Comparison of ENCODE assay signal across 9 mouse cellular contexts in the genomic region with DNA sequence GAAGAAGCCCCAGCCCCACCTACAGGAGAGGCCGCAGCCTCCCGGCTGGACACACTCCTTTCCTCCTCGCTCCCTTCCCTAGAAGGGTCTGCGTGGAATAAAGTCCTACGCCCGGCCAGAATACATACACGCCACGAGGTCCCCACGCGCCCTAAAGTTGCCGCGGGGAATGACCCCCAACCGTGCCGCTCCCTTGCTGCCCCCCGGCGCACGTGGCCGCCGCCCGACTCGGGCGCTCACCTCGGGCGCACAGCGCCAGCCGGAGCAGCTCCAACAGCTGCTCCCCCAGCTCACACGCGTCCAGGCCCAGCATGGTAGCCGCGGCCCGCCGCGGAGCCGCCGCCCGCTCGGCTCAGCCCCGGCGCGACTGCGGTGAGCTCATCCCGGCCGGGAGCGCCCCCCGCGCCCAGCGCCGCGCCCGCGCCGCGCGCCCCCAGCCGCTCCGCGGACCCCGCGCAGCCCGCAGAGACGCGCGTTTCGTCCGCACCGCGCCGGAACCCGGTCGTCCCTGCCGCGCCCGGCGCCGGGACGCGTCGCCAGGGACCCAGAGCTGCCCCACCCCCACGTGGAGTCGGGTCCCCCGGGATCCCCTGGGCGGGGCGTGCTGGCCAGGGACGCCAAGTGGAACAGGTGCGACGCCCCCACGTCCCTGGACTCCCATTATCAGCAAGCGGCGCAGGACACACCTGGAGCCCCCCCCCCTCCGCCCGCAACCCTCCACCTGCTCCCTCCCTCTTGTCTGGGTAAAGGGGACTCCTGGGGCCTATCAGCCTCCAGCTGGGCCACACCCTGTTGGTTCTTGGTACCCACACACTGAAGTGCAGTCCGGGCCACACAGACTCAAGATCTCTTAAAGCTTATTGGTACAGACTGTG. TPM values are rescaled to one million over a fixed set of nuclear protein-coding genes. Genes with fewer than 3 reads are reported as not detected.
A peak's percentile ranks its signal among the peaks of the same experiment; 100 is the strongest.
DNase-seq lines count a peak whose midpoint lies in the region; ATAC-seq and TF ChIP-seq lines count a peak whose summit lies in the region.
"Had no signal": no experiment of that assay in that cellular context is flagged by ENCODE, and none has a peak within 500 bp of the region (broad histone marks: within the 10 kb centered on the region; RNA-seq: fewer than 3 reads in every experiment).

No protein-coding gene starts in this region.

- no peaks in the 10 kb centered on the region for H3K9me3 ChIP-seq in hindbrain, embryonic 10.5 days
- no peaks in the 10 kb centered on the region for H3K9me3 ChIP-seq in liver, postnatal 0 days (ENCODE audit: low read length)

- 2% methylated on average over 86 of the region's 92 CpGs for WGBS in cerebellum, adult 2 months
- WGBS in spleen, adult 2 months, result 2% methylated on average over 86 of the region's 92 CpGs
- 2% methylated on average over 91 of the region's 92 CpGs for WGBS in hindbrain, embryonic 10.5 days
- 2% methylated on average over 64 of the region's 92 CpGs for WGBS in liver, postnatal 0 days (ENCODE audit: insufficient replicate concordance)

- peak overlapping the region; percentile 42 for H3K4me3 ChIP-seq in cerebellum, adult 2 months (replicated peaks; ENCODE audit: insufficient read depth, low read depth, low read length)
- H3K4me3 ChIP-seq in spleen, adult 2 months (ENCODE audit: extremely low read depth, insufficient read depth, insufficient read length), result peak overlapping the region; percentile 21; the same call in 1 of the 2 replicates
- peak overlapping the region; percentile 64 for H3K4me3 ChIP-seq in hindbrain, embryonic 10.5 days
- H3K4me3 ChIP-seq in liver, postnatal 0 days (ENCODE audit: low read depth, low read length), result peak overlapping the region; percentile 51

- H3K27ac ChIP-seq in cerebellum, adult 2 months (ENCODE audit: insufficient read depth, low read length), result no peak overlapping the region
- H3K27ac ChIP-seq in spleen, adult 2 months (ENCODE audit: insufficient read depth, low read length), result no peak overlapping the region
- H3K27ac ChIP-seq in hindbrain, embryonic 10.5 days, result peak overlapping the region; percentile 78
- no peak overlapping the region for H3K27ac ChIP-seq in liver, postnatal 0 days (ENCODE audit: low read depth)
- H3K27ac ChIP-seq: macrophage had no signal

- H3K9ac ChIP-seq in liver, postnatal 0 days (replicated peaks), result peak overlapping the region; percentile 59

- H3K4me2 ChIP-seq in liver, postnatal 0 days (ENCODE audit: low read depth, low read length), result peak overlapping the region; percentile 86

- no peak for DNase-seq in cerebellum, adult 2 months
- no peak for DNase-seq in cerebellum, adult 9-11 months
- no peak for DNase-seq in spleen, adult 2 months (ENCODE audit: low read depth in 1 of 2, low spot score in 2 of 2)
- no peak for DNase-seq in spleen, adult 12 weeks (ENCODE audit: low spot score)
- DNase-seq in hindbrain, embryonic 10.5 days (ENCODE audit: low spot score), result peak; percentile 44
- DNase-seq in liver, postnatal 0 days, result peak; percentile 55
- peak; percentile 33 for DNase-seq in right cerebral cortex, adult 18-20 months
- DNase-seq in urinary bladder, adult 2 months (ENCODE audit: low spot score), result no peak

- TF ChIP-seq POLR2A in cerebellum, adult 2 months (IDR thresholded peaks at IDR 0.05; ENCODE audit: borderline replicate concordance, insufficient read depth, low read length), result no peak
- TF ChIP-seq POLR2A in spleen, adult 2 months (IDR thresholded peaks at IDR 0.05; ENCODE audit: low read depth, low read length), result no peak

- no peak for TF ChIP-seq EP300 in liver, postnatal 0 days (IDR thresholded peaks at IDR 0.05; ENCODE audit: low read depth)

- TF ChIP-seq CTCF in cerebellum, adult 2 months (IDR thresholded peaks at IDR 0.05; ENCODE audit: borderline replicate concordance, insufficient read depth, low read depth, low read length), result no peak
- no peak for TF ChIP-seq CTCF in spleen, adult 2 months (IDR thresholded peaks at IDR 0.05; ENCODE audit: extremely low read depth, insufficient read depth, insufficient read length, insufficient replicate concordance)
- TF ChIP-seq CTCF in liver, postnatal 0 days (IDR thresholded peaks at IDR 0.05; ENCODE audit: low read depth), result no peak

- peak; percentile 55 for ATAC-seq in liver, postnatal 0 days

- H3K4me1 ChIP-seq in cerebellum, adult 2 months (ENCODE audit: control insufficient read depth, insufficient read depth, low read length), result peaks cover 2% of the 10 kb centered on the region; the same call in 1 of the 2 replicates
- H3K4me1 ChIP-seq in spleen, adult 2 months (ENCODE audit: control insufficient read depth, insufficient read depth, insufficient read length), result peaks cover 4% of the 10 kb centered on the region; the same call in 1 of the 2 replicates
- H3K4me1 ChIP-seq in hindbrain, embryonic 10.5 days (replicated peaks), result peaks cover 50% of the 10 kb centered on the region
- H3K4me1 ChIP-seq in liver, postnatal 0 days (ENCODE audit: insufficient read depth), result peaks cover 26% of the 10 kb centered on the region

- peaks cover 3% of the 10 kb centered on the region; the same call in 1 of the 2 replicates for H3K36me3 ChIP-seq in spleen, adult 2 months (ENCODE audit: control insufficient read depth, insufficient read depth, low read length)
- peaks cover 32% of the 10 kb centered on the region for H3K36me3 ChIP-seq in hindbrain, embryonic 10.5 days
- H3K36me3 ChIP-seq in liver, postnatal 0 days (replicated peaks; ENCODE audit: insufficient read depth, low read length), result peaks cover 6% of the 10 kb centered on the region

- H3K27me3 ChIP-seq in cerebellum, adult 2 months (ENCODE audit: control insufficient read depth, insufficient read depth, low read length), result no peaks in the 10 kb centered on the region
- peaks cover 11% of the 10 kb centered on the region; the same call in 1 of the 2 replicates for H3K27me3 ChIP-seq in spleen, adult 2 months (ENCODE audit: control insufficient read depth, insufficient read depth, low read length)
- peaks cover 76% of the 10 kb centered on the region for H3K27me3 ChIP-seq in hindbrain, embryonic 10.5 days (ENCODE audit: insufficient read depth, poor library complexity, severe bottlenecking)
- H3K27me3 ChIP-seq in liver, postnatal 0 days (ENCODE audit: insufficient read depth, low read length), result peaks cover 44% of the 10 kb centered on the region

RNA-seq across cellular contexts. Expression of a gene that starts 1.7 kb away (rescaled TPM):
- 21.1 and 23.0 TPM in 2 replicates for polyA plus RNA-seq in cerebellum, adult 2 months (2012; rRNA removed)
- 11.5 and 16.1 TPM in 2 replicates for polyA plus RNA-seq in spleen, adult 2 months (2012; rRNA removed)
- polyA plus RNA-seq in hindbrain, embryonic 10.5 days (2016; fragmentation: Nextera tagmentation; extraction: Ambion mirVana), result 0.81 and 1.5 TPM in 2 replicates
- polyA plus RNA-seq in liver, postnatal 0 days (2015; fragmentation: Nextera tagmentation; extraction: Ambion mirVana), result 0.21 TPM in 1 of 2 replicates, not detected in the other
- 46.4 and 47.9 TPM in 2 replicates for polyA plus RNA-seq in urinary bladder, adult 2 months (2012; rRNA removed)

RNA-seq across cellular contexts. Expression of a gene that starts 2.2 kb away (rescaled TPM):
- polyA plus RNA-seq in cerebellum, adult 2 months (2012; rRNA removed), result 0.07 and 0.10 TPM in 2 replicates
- 47.8 and 49.0 TPM in 2 replicates for polyA plus RNA-seq in spleen, adult 2 months (2012; rRNA removed)
- 0.55 and 1.3 TPM in 2 replicates for polyA plus RNA-seq in hindbrain, embryonic 10.5 days (2016; fragmentation: Nextera tagmentation; extraction: Ambion mirVana)
- 18.8 and 20.5 TPM in 2 replicates for polyA plus RNA-seq in liver, postnatal 0 days (2015; fragmentation: Nextera tagmentation; extraction: Ambion mirVana)
- 0.41 and 0.72 TPM in 2 replicates for polyA plus RNA-seq in urinary bladder, adult 2 months (2012; rRNA removed)
- polyA plus RNA-seq: macrophage had no signal

RNA-seq across cellular contexts. Expression of a gene that starts 6.5 kb away (rescaled TPM):
- polyA plus RNA-seq in cerebellum, adult 2 months (2012; rRNA removed), result 59.9 and 80.0 TPM in 2 replicates
- 7.7 and 15.8 TPM in 2 replicates for polyA plus RNA-seq in spleen, adult 2 months (2012; rRNA removed)
- 6.4 and 8.3 TPM in 2 replicates for polyA plus RNA-seq in hindbrain, embryonic 10.5 days (2016; fragmentation: Nextera tagmentation; extraction: Ambion mirVana)
- polyA plus RNA-seq in liver, postnatal 0 days (2015; fragmentation: Nextera tagmentation; extraction: Ambion mirVana), result 3.1 and 4.9 TPM in 2 replicates
- polyA plus RNA-seq in urinary bladder, adult 2 months (2012; rRNA removed), result 7.2 and 12.5 TPM in 2 replicates
- polyA plus RNA-seq: macrophage had no signal

RNA-seq across cellular contexts. Expression of a gene that starts 43.0 kb away (rescaled TPM):
- 30.3 and 34.3 TPM in 2 replicates for polyA plus RNA-seq in cerebellum, adult 2 months (2012; rRNA removed)
- polyA plus RNA-seq in spleen, adult 2 months (2012; rRNA removed), result 22.9 and 26.4 TPM in 2 replicates
- polyA plus RNA-seq in hindbrain, embryonic 10.5 days (2016; fragmentation: Nextera tagmentation; extraction: Ambion mirVana), result 26.8 and 30.8 TPM in 2 replicates
- polyA plus RNA-seq in liver, postnatal 0 days (2015; fragmentation: Nextera tagmentation; extraction: Ambion mirVana), result 23.4 and 25.2 TPM in 2 replicates
- polyA plus RNA-seq in urinary bladder, adult 2 months (2012; rRNA removed), result 89.4 and 106 TPM in 2 replicates

RNA-seq across cellular contexts. Expression of a gene that starts 51.6 kb away (rescaled TPM):
- polyA plus RNA-seq in cerebellum, adult 2 months (2012; rRNA removed), result 52.5 and 54.9 TPM in 2 replicates
- polyA plus RNA-seq in spleen, adult 2 months (2012; rRNA removed), result 13.8 and 14.5 TPM in 2 replicates
- 113 and 128 TPM in 2 replicates for polyA plus RNA-seq in hindbrain, embryonic 10.5 days (2016; fragmentation: Nextera tagmentation; extraction: Ambion mirVana)
- 21.7 and 21.8 TPM in 2 replicates for polyA plus RNA-seq in liver, postnatal 0 days (2015; fragmentation: Nextera tagmentation; extraction: Ambion mirVana)
- polyA plus RNA-seq in urinary bladder, adult 2 months (2012; rRNA removed), result 51.1 and 65.5 TPM in 2 replicates

Comparison
In these comparisons a context has a peak if more than half of its experiments do, and no peak if none do; other contexts are left out.
1. DNase-seq: peak in hindbrain, embryonic 10.5 days (single experiment), liver, postnatal 0 days (single experiment) and right cerebral cortex, adult 18-20 months (single experiment); none in cerebellum, adult 2 months (0 of 2), cerebellum, adult 9-11 months (single experiment), spleen, adult 2 months (0 of 2), spleen, adult 12 weeks (single experiment) and urinary bladder, adult 2 months (single experiment).
2. Peak in every context shown above with its lines, with median percentiles within 50 percentile points of each other: H3K4me3 ChIP-seq.